Mouse (Mus musculus) left cerebral cortex, adult 9 months (tissue): ENCODE data around the gene Irf4.

Experiments used
- DNase-seq, 2 experiments: peaks; one replicate each; pipeline ENCODE4 v3.0.0; 2022; ENCODE audit warnings: low spot score in 2 of 2

Gene Irf4

DNA sequence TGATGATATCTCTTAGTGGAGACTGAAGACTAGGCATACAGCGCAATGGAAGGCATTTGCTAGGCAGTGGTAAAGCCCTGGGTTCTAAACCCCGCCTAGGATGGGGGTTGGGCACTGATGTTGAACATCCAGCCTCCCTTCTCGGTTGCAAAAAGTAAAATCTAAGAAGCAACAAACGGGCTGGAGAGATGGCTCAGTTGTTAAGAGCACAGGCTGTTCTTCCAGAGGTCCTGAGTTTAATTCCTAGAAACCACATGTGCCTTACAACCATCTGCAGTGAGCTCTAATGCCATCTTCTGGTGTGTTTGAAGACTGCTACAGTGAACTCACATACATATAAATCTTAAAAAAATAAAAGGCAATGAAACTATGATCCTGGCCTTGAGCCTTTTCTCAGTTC lies 13.2 kb downstream of the Irf4 start:
- no peak for DNase-seq

DNA sequence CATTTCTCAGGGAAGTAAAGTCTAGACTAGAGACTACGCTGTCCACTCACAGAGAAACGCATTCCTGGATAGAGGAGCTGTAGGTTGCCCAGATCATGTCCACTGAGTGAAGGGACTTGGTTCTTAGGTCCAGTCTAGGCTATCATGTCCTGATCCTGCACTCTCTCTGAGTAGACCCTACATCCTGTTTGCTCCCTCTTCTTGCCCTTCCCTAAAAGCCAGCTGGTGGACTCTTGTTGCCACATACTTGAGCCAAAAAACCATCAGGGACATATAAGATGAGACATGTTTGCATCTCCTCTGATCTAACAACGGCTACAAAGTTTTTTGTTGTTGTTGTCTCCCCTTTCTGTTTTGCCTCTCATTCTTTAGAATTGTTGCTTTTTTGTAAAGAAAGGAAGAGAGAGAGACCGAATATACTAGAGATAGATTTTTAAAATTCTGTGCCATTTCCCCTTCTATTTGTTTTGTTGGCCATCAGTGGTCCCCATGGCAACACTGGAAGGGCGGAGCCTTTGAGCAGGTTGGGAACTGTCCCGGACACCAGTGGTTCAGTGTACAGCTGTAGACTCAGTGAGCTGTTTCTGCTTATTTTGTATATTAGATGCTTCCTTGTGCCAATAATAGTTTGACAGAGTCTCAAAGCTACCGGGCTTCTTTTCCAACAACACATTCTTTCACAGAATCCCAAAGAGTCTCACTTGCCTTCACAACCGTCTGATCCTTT lies 15.2 kb downstream of the Irf4 start:
- DNase-seq, result no peak

DNA sequence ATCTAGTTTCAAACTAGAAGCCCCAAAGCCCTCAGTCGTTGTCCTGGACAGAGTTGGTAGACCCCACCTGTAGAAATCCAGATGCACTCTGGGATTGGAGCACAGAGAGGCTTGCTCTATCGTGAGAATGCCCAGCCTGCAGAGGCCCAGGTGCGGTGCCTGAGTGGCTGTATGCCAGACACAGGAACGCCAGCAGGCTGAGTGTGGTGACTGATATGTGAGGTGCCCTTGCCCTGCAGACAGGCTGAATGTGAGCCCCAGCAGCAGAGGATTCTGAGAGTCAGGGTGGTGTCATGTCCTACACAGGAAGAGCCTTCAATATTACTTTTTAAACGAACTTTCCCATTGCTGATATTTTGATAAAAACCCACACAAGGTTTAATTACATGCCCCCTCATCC lies 16.9 kb downstream of the Irf4 start:
- no peak for DNase-seq

DNA sequence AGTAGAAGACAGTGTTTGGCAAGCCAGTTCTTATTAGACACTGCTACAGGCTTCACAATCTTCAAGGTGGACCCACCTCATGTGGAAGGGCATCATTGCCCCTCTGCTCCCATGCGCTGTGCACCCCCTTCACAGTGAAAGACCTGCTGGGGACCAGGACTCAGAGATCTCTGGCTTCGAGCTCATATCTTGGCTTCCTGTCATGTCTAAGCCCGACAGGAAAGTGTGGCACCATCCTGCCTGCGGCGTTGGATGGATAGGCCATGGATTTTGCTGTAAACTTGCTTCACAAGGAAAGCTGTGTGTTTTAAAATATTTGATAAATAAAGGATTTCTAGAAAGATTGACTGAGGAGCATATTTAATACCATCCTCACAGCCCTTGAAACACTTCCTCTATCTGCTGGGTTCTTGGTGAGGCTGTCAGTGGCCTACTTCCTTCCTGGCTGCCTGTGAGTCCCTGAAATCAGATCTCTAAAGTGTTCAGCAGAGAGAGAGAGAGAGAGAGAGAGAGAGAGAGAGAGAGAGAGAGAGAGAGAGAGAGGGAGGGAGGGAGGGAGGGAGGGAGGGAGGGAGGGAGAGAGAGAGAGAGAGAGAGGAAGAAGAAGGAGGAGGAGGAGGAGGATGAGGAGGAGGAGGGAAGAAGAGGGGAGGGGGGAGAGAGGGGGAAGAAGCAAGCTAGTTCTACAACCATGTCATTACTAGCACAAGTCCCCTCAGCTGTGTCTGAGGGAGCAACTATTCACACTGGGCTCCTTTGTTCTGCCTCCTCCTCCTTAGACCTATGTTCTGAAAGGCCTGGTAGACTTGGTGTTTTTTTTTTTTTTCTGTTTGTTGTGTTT lies 17.8 kb downstream of the Irf4 start:
- no peak for DNase-seq

DNA sequence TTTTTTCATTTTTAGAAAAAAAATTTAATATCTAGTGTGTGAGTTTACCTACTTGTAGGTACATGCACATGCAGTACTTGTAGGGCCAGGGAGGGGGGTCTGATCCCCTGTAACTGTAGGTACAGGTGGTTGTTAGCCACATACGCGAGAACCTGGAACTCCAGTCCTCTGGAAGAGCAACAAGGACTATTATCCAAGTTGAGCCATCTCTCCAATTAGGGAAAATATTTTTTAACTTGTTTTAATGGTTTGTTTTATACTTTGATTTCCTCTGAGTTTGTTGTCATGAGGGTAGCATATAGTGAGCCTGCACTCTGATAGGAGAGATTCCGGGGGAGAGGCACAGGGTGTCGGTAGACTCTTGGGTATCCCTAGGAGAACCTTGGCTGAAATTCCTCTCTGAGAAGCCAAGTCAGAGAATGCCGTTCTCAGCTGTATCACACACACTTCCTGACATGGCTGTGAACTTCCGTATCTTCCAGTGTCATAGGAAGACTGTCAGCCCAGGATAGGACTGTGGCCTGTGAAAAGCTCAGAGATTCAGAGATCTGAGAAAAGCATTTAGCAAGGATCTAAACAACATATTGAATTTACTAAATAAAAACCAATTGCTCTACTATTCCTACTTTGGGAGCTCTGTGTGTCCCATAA lies 18.6 kb downstream of the Irf4 start:
- DNase-seq, result no peak

DNA sequence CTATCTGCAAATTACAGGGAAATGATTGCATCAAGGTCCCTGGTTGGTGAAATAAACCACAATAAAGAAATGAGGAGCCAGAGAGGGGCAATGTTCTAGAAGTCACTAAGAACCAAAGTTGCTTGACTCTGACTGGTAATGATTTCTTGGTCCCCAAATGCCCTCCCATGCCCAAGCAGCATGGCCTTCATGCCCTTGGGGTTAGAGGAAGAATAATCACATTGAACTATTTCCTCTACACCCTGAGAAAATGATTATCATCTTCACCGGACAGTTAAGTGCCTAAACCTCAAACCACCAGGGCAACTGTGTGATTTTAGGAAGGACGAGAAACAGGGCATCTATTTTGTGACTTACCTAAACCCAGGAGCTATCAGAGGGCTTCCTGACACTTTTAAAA lies 27.0 kb downstream of the Irf4 start:
- DNase-seq, result no peak

DNA sequence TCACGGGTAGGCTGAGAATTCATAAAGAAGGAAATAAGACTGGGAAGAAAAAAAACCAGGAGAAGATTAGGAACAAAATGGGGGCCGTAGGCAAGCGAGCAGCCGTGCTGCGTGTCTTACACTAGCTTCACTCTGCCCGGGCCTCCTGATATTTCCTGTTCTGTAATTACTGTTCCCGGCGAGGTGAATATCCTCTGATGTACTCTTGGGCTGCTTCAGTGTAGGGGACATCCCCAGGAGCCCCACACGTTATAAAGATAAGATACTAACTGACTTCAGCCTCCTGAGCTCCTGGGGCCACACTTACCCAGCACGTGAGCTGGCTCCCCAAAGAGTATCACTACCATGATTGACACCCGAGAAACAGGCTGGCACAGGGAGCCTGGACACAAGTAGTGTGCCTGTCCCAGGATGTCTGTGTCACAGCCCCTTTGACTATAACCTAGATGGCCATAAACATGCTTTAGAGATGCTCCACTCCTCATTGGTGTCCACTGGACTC lies 28.7 kb downstream of the Irf4 start:
- no peak for DNase-seq

DNA sequence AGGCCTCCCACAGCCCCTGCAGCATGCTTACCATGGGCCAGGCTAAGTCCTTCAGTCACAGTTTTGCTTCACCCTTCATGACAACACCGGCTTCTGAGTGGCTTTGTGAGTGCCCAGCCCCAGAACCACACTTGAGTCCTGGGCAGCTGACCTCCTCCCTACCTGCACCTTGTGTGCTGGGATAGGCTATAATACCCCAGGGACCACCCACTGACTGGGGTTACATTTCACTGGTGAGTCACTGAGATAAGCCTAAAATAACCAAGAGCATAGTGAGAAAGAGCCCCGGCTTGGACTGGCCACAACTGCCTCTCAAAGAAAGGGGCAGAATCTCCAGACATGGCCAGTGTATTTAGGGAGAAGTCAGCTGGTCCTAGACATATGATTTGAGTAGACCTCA lies 32.9 kb downstream of the Irf4 start:
- no peak for DNase-seq

DNA sequence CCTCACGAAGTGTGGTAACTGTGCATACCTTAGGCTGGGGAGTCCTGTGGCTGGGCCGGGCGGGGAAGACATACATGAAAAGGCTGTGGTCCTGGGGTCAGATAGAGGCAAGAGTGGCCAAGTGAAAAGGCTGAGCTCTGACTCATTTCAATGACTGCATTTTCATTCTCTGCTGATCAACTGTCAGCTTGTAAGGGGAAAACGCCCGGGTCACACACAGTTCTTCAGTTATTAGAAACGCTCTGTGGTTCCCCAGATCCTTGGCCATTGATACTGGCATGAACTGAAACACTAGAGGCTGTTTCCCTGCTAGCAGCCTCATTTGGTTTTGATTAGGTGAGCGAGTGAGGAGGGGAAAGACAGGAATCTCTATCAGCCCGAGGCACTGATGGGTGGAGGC lies 33.4 kb downstream of the Irf4 start:
- DNase-seq, result no peak

DNA sequence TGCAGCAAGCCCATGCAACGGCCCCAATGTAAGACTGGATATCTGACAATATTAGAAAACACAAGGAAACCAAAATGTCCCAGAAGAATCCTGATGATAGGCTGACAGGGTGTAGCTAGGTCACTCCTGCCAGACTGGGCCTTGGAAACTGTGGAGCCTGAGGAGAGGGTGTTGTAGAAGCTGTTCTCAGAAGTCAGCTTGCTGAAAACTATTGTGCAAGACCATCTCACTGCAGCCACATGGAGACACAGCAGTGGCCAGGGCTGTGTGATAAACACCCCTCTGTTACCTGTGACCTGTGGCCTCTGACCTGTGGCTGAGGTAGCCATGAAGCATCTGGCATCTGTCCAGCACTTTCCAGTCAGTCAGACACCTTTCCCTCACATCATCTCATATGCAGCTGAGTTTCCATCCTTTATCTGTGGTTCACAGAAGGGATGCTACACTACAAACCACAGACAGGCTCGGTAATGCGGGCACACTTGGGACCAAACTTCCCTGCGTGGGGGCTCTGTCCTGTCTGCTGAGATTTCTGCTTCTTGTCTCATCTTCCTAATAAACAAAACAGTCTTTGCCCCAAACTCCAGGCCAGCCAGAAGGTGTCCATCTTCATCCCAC lies 36.5 kb downstream of the Irf4 start:
- DNase-seq, result no peak

DNA sequence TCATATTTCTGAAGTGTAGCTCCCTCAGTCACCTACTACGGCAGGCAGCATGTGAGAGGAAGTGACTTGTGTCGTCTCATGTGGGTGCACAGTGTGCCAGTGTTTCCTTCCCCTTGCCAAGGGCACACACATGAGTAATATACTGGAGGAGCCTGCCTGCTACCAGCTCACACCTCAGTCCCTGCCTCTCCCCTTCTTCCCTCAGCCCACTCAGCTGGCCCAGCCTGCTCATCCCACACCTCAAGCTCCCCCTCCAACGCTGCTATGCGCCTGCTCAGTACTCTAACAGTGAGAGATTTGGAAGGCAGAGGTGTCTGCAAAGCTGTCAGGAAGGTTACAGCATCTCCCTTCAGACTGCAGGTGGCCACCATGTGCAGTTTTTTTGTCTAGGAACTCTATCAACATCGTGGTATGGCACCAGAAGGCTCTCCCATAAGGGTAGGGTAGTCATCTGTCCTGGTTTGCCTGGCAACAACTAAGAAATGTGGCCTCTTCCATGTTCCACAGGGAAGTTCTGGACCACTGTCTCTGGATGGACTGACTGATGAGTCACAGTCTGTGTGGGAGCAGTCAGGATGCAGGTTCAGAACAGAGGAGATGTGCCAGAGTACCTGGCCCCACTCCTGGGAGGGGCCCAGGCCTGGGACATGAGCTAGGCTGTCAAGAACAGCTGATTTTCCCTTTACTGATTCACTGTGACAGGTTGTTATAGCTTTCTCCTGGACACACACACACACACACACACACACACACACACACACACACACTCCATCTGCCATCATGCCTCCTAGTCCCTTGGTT lies 37.4 kb downstream of the Irf4 start:
- DNase-seq, result peak; percentile 85 to 87

DNA sequence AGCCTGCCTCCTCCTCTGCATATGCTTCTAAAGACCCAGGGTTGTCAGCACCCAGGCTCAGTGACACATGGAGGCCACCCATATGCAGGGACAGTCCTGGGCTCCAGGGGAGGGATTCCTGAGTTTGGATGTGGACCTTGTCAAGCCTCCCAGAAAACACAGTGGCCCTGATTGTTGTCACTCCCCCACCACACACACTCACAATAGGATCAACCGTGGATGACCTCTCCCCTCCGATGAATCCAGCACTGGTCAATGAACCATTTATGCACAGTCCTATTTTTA lies 38.0 kb downstream of the Irf4 start:
- no peak for DNase-seq

DNA sequence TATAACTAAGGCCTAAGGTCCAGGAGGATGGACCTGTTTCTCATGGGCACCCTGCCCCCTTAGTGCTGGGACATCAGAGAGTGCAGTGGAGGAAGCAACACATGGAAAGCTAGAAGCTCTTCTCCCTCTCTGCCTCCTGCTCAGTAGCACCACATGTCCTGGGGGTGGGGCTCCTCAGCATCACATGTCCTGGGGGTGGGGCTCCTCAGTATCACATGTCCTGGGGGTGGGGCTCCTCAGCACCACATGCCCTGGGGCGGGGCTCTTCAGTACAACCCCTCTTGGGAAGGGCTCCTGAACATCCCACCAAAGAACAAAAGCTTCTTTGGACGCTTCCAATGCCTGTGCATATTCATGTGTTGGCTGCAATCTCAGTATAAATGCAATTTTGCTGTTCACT lies 38.5 kb downstream of the Irf4 start:
- no peak for DNase-seq

DNA sequence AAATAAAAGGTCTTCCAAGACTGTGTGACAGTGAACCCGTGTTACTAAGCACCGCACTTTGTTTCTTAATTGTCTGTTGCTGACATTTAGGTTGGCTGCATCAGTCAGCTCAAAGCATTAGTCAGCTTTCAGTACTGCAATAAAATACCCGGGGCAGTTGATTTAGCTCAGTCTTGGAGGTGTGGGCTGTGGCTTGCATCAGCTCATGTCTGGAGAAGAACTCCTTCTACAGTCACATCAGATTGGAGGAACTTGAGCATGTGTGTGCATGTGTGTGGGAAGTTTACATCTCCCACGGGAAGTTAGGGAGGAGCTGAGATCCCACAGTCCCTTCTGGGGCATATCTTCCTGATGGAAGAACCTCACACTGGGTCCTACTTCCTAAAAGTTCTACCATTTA lies 38.9 kb downstream of the Irf4 start:
- peak in 1 of 2 experiments; percentile 12 for DNase-seq

DNA sequence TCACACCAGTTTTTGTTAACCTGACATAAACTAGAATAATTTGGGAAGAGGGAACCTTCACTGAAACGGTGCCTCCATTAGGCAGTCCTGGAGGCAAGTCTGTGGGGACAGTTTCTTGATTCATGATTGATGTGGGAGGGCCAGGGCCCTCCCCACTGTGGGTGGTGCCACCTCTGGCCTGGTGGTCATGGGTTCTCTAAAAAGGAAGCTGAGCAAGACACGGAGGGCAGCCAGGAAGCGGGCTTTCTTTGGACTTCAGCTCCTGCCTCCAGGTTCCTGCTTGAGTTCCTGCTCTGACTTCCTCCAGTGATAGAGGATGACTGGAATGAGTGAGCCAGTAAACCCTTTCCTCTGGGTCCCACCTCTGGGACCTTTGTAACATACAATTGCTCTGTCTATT lies 39.4 kb downstream of the Irf4 start:
- no peak for DNase-seq

DNA sequence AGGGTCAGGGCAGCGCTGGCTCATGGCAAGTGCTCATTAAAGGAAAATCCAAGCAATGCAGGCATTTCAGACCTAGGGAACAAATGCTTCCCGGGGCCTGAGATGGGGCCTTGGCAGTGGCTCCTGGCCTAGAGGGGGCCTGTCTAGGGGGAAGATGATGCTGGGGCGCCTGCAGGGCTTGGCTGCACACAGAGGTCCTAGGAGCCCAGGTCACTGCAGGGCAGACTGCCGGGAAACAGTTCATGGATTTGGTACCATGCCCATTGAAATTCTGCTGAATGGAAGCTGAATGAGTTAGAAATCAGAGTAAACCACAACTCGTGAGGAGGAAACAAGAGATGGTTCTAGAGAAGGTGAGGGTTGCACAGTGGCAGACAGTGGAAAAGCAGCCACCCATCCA lies 41.0 kb downstream of the Irf4 start:
- no peak for DNase-seq

DNA sequence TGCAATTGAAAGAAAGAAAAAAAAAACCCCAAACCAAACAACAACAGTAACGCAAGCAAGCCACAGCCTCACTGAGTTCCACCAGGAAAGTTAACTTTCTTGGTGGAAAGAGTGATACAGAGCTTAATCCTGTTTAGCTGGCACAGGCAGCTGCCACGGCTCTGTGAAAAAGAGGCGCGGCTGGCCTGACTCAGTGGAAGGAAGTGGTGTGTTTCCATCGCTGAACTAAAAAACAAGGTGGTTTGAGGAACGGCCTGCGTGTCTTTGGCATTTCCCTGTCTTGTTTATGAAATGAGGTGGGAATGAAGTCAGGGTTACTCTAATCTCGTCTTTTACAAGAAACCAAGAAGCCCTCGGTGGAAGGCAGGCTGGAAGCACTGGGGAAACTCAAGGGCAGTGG lies 43.3 kb downstream of the Irf4 start:
- no peak for DNase-seq

DNA sequence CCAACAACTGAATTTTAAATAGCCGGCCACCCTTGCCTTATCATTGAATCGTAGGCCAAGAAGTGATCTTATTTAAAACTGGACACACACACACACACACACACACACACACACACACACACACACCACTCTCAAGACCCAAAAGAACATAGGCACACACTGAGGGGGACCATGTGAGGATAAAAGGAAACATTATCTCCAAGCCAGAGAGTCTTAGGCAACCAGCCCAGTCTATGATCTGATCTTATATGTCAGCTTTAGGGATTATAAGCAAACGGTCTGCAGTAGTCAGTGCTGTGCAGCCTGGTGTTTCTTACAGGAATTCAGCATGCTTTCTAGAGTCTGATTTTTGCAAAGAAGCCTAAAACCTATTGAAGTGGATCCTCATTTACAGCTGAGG lies 43.7 kb downstream of the Irf4 start:
- DNase-seq, result no peak

DNA sequence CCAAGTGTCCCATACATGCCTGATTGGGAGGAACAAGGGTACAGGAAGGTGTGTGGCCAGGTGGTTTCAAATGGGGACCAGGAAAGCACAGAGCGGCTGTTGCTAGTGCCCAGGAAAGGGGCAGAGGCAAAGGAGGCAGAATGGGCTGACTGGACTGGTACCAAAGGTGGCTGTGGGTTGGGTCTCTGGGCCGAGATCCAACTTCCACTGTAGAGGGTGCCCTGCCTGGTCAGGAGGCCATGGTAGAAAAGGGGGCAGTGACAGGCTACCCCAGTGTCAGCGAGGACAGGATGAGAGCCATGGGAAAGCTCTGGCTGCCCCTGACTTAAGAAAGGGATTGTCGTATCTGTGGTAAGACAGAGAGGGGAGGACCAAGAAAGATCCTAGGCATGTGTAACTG lies 44.2 kb downstream of the Irf4 start:
- DNase-seq, result no peak

DNA sequence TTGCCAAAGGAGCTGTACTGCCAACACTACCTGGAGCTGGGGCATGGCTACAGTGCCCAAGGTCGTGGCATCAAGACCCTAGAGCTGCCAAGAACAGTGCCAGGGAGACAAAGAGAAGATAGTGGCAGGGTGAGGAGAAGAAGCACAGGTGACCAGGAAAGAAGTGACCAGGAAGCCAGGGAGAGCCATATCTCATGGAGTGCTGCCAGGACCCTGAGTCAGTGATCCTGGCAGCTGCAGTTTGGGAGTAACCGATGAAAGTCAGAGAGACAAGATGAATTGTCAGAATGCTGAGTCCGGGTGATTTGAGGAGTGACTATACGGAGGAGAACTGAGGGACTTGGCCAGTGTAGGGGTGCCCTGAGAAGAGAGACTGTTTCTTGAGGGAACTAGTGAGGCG lies 44.6 kb downstream of the Irf4 start:
- DNase-seq, result no peak

DNA sequence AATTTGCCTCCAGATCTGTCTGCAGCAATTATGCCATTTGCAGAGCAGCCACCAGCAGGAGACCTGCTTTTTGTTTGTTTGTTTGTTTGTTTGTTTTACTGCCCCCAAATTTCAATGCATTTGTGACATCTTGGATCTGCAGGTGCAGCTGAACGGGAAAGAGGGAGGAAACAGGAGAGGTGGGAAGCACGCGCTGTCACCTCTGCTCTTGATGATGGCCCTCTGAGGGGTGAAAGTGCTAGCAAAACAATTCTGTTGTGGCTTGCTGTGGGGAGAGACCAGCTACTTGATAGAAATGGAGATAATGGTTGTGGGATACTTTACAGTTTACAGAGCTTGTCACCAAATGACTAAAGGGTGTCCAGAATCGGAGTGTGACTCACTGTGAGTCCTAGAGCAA lies 46.9 kb downstream of the Irf4 start:
- no peak for DNase-seq

DNA sequence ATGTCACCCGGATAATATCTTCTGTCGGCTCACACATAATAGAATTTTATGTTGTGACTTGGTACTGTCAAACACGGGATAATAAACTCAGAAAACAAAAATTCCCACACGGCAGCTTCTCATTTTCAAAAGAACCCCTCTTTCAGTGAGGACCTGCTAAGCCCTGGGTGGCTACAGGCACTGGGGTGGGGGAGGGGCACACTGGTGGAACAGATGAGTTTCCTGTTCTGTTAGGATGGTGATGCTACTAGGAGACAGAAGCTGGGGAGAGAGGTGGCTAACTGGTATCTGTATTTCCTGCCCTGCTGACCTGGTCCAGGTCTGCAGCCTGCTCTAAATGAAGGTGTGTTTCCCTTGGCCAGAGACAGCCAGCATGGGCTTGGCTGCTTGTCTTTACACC lies 52.9 kb downstream of the Irf4 start:
- DNase-seq, result no peak
